Mouse (Mus musculus): ENCODE measurements around the gene Usp46. TPM values are rescaled to one million over a fixed set of nuclear protein-coding genes. Genes with fewer than 3 reads are reported as not detected.

Gene Usp46
- polyA plus RNA-seq, 1 experiment from 2014 or later, result 16.5 TPM

DNA sequence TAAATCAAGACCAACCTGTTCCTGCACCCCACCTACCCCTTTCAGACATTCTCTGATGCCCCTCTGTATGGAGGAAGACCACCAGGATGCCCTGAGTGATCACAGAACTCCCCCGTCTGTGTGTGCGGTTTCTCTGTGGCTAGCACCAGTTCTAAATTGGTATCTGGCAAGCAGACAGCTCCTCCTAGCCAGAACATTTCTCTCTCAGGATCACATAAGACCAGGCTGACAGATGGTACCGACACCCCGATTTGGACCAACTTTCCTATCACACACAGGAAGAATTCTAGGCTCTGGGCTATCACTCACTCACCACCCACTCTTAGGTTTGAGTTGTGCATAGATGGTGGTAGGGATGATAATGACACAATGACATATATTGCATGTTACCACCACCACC is 113.2 kb downstream of the Usp46 start:
- no peak overlapping the region for H3K4me2 ChIP-seq (ENCODE audit: low read depth, low read length)
- ATAC-seq, result no peak
- H3K4me1 ChIP-seq (ENCODE audit: control insufficient read depth, insufficient read depth, low read length), result no peaks in the 10 kb centered on the region
- whole genome bisulfite sequencing, result 89% methylated on average over 4 of the region's 4 CpGs
- H3K9ac ChIP-seq (ENCODE audit: low read depth, low read length), result no peak overlapping the region
- no peaks in the 10 kb centered on the region for H3K9me3 ChIP-seq (ENCODE audit: control insufficient read depth, low read length)
- no peak overlapping the region for H3K4me3 ChIP-seq (ENCODE audit: low read length)
- no peaks in the 10 kb centered on the region for H3K36me3 ChIP-seq (ENCODE audit: control insufficient read depth, insufficient read depth, low read length)
- H3K27me3 ChIP-seq (replicated peaks; ENCODE audit: control insufficient read depth, insufficient read depth, low read length), result no peaks in the 10 kb centered on the region
- H3K27ac ChIP-seq (ENCODE audit: low read length), result no peak overlapping the region

DNA sequence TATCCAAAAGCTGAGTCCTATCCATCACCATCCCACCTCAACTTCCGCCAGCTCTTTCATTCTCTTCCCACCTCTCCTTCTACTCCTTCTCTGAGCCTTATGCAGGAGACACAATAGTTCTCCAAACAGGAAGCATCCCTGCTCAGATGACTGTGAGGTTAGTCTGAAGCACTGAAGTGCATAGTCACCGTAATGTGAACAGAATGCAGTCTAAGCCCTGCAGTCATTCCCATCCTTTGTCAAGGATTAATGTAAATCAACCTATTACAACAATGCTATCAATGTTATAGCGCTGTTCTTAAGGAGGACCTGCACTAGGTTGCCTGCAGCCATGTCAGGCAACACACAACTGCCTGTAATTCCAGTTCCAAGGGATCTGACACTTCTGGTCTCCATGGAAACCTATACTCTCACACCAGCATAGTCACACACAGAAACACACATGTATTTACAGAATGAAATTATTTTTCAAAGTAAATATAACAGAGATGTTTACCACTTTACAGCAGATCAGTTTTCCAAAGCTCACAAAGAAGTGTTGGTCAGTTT is 115.1 kb downstream of the Usp46 start:
- H3K4me2 ChIP-seq (ENCODE audit: low read depth, low read length), result no peak overlapping the region
- no peak overlapping the region for H3K4me3 ChIP-seq (ENCODE audit: low read length)
- no peak overlapping the region for H3K27ac ChIP-seq (ENCODE audit: low read length)
- H3K36me3 ChIP-seq (ENCODE audit: control insufficient read depth, insufficient read depth, low read length), result no peaks in the 10 kb centered on the region
- H3K27me3 ChIP-seq (replicated peaks; ENCODE audit: control insufficient read depth, insufficient read depth, low read length), result no peaks in the 10 kb centered on the region
- H3K9me3 ChIP-seq (ENCODE audit: control insufficient read depth, low read length), result no peaks in the 10 kb centered on the region
- 80% methylated on average over 3 of the region's 3 CpGs for whole genome bisulfite sequencing
- no peak overlapping the region for H3K9ac ChIP-seq (ENCODE audit: low read depth, low read length)
- no peak for ATAC-seq
- H3K4me1 ChIP-seq (ENCODE audit: control insufficient read depth, insufficient read depth, low read length), result no peaks in the 10 kb centered on the region

- no peak overlapping the region for H3K4me3 ChIP-seq (ENCODE audit: low read length)
- H3K9me3 ChIP-seq (ENCODE audit: control insufficient read depth, low read length), result no peaks in the 10 kb centered on the region
- 86% methylated on average over 1 of the region's 1 CpGs for WGBS
- H3K4me2 ChIP-seq (ENCODE audit: low read depth, low read length), result no peak overlapping the region
- H3K9ac ChIP-seq (ENCODE audit: low read depth, low read length), result no peak overlapping the region
- ATAC-seq, result no peak
- H3K27me3 ChIP-seq (replicated peaks; ENCODE audit: control insufficient read depth, insufficient read depth, low read length), result no peaks in the 10 kb centered on the region
- no peaks in the 10 kb centered on the region for H3K4me1 ChIP-seq (ENCODE audit: control insufficient read depth, insufficient read depth, low read length)
- no peak overlapping the region for H3K27ac ChIP-seq (ENCODE audit: low read length)
- H3K36me3 ChIP-seq (ENCODE audit: control insufficient read depth, insufficient read depth, low read length), result no peaks in the 10 kb centered on the region
Measured at GRCm38 (mm10) chr5:73951649-73952000, 116.6 kb downstream of the Usp46 start.

DNA sequence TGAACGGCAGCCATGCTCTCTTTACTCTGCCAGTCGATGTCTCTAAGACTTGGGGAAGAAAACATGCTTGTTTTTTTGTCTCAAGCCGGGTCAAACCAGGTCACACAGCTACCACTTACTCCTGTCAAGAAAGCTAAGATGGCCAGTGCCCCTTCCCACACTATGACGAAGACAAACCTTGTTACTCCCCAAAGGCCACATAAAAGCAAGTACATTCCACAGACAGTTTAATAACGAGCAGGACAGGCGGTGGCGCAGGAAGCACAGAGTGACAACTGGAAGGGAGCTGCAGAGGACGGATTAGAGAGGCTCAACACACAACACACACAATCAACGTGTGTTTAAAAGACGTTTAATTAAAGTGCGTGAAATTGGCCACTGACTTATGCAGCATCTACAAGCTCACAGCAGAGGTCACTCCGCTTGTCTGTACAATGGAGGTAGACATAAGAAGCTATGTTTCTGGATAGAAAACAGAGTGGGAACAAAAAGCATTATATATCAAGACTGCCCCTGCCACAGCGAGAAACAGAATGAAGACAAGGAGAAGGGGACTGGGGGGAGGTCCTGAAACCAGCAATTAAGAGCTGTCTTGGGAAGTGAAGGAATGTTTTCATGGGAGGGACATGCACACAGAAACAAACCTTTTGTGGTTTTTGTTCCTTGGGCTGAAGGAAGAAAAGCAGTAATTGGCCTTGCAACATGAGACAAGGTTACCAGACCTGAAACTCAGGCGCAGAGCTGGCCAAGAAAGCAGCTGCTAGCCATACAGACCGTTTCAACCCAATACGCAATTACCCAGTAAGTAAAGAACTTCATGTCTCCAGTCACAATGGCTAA is 117.2 kb downstream of the Usp46 start:
- Histone ChIP-seq H3K9ac (ENCODE audit: low read depth, low read length) (no peak overlapping the region), H3K4me3 (ENCODE audit: low read length) (no peak overlapping the region), H3K9me3 (ENCODE audit: control insufficient read depth, low read length) (no peaks in the 10 kb centered on the region), H3K4me2 (ENCODE audit: low read depth, low read length) (no peak overlapping the region), H3K27me3 (replicated peaks; ENCODE audit: control insufficient read depth, insufficient read depth, low read length) (no peaks in the 10 kb centered on the region), H3K36me3 (ENCODE audit: control insufficient read depth, insufficient read depth, low read length) (no peaks in the 10 kb centered on the region), H3K27ac (ENCODE audit: low read length) (no peak overlapping the region), H3K4me1 (ENCODE audit: control insufficient read depth, insufficient read depth, low read length) (no peaks in the 10 kb centered on the region)
- 60% methylated on average over 16 of the region's 16 CpGs for WGBS
- no peak for ATAC-seq

Other genes with a start within 250 kb of the Usp46 start
- gene Rasl11b, start 126.9 kb upstream of the Usp46 start, polyA plus RNA-seq (2015; fragmentation: Nextera tagmentation; extraction: Ambion mirVana), result 31.5 and 37.6 TPM in 2 replicates

Measured in intestine, embryonic 16.5 days (tissue).